Mouse (Mus musculus): ENCODE results near the gene Rnf185. TPM values are rescaled to one million over a fixed set of nuclear protein-coding genes. Genes with fewer than 3 reads are reported as not detected.

Gene Rnf185
- polyA plus RNA-seq, 1 experiment from 2014 or later = 19.4 TPM

DNA sequence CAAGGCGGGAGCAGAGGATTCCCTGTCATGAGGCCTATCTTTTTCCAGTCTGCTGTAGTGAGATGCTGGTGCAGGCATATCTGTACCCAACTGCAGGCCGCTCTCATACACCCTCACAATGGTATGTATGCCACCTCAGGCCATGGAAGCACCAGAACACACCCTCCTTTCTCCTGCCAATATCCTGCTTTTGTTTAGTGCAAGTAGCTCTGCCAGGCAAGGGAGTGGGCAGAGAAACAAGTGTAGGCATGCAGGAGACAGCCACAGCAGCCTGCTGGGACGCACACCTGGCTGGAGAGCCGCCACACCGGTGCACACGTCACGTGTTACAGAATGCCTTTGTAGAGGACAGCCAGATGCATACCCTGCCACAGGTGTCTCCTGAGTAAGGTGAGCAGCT, 85.8 kb downstream of the Rnf185 start:
- 80% methylated on average over 7 of the region's 7 CpGs for WGBS
- H3K9ac ChIP-seq (ENCODE audit: low read length) = no peak overlapping the region
- no peak for DNase-seq (ENCODE audit: low spot score)
- TF ChIP-seq EP300 (optimal IDR thresholded peaks at IDR 0.05) = peak; percentile 67
- TF ChIP-seq CTCF (IDR thresholded peaks at IDR 0.05; ENCODE audit: low read depth) = no peak
- no peak for ATAC-seq (ENCODE audit: low FRiP score, low TSS enrichment)
- no peak overlapping the region for H3K4me3 ChIP-seq (ENCODE audit: low read depth, low read length)
- no peaks in the 10 kb centered on the region for H3K27me3 ChIP-seq (ENCODE audit: control insufficient read depth, insufficient read depth, low read length)
- 0 out of 2 replicates have a peak, but pooled peaks cover 4% of the 10 kb centered on the region for H3K36me3 ChIP-seq (ENCODE audit: control insufficient read depth, insufficient read depth, low read length)
- no peak overlapping the region for H3K4me2 ChIP-seq (replicated peaks; ENCODE audit: low read depth)
- H3K27ac ChIP-seq (replicated peaks) = peak overlapping the region; percentile 46; the same call in 1 of the 2 replicates
- H3K9me3 ChIP-seq (ENCODE audit: control insufficient read depth, low read length) = no peaks in the 10 kb centered on the region
- 0 out of 2 replicates have a peak, but pooled peaks cover 2% of the 10 kb centered on the region for H3K4me1 ChIP-seq (replicated peaks; ENCODE audit: control insufficient read depth, insufficient read depth)

Other genes starting within 250 kb of the Rnf185 start
- 15.3 and 19.8 TPM in 2 replicates for gene Eif4enif1, start 250.0 kb downstream of the Rnf185 start, polyA plus RNA-seq (2015; fragmentation: Nextera tagmentation; extraction: Ambion mirVana)
- 103 and 109 TPM in 2 replicates for gene Drg1, start 185.9 kb downstream of the Rnf185 start, polyA plus RNA-seq (2015; fragmentation: Nextera tagmentation; extraction: Ambion mirVana)
- 12.2 and 14.1 TPM in 2 replicates for gene Patz1, start 163.5 kb downstream of the Rnf185 start, polyA plus RNA-seq (2015; fragmentation: Nextera tagmentation; extraction: Ambion mirVana)
- gene Pik3ip1, start 122.0 kb downstream of the Rnf185 start, polyA plus RNA-seq (2015; fragmentation: Nextera tagmentation; extraction: Ambion mirVana) = 8.9 and 9.0 TPM in 2 replicates
- gene Limk2, start 43.2 kb downstream of the Rnf185 start, polyA plus RNA-seq (2015; fragmentation: Nextera tagmentation; extraction: Ambion mirVana) = 69.3 and 73.9 TPM in 2 replicates
- gene Pla2g3, start 35.9 kb upstream of the Rnf185 start, polyA plus RNA-seq (2015; fragmentation: Nextera tagmentation; extraction: Ambion mirVana) = 9.4 and 11.0 TPM in 2 replicates
- 2.4 and 2.7 TPM in 2 replicates for gene Inpp5j, start 52.5 kb upstream of the Rnf185 start, polyA plus RNA-seq (2015; fragmentation: Nextera tagmentation; extraction: Ambion mirVana)
- gene Selenom, start 62.3 kb upstream of the Rnf185 start, polyA plus RNA-seq (2015; fragmentation: Nextera tagmentation; extraction: Ambion mirVana) = 179 and 191 TPM in 2 replicates
- gene Smtn, start 88.2 kb upstream of the Rnf185 start, polyA plus RNA-seq (2015; fragmentation: Nextera tagmentation; extraction: Ambion mirVana) = 103 TPM in 2 replicates
- 6.9 and 8.8 TPM in 2 replicates for gene Morc2a, start 196.8 kb upstream of the Rnf185 start, polyA plus RNA-seq (2015; fragmentation: Nextera tagmentation; extraction: Ambion mirVana)